Mouse (Mus musculus): ENCODE data around the gene Zmiz1. TPM values are rescaled to one million over a fixed set of nuclear protein-coding genes. Genes with fewer than 3 reads are reported as not detected.

The Zmiz1 gene
- polyA plus RNA-seq, 1 experiment, result 0.68 TPM

DNA sequence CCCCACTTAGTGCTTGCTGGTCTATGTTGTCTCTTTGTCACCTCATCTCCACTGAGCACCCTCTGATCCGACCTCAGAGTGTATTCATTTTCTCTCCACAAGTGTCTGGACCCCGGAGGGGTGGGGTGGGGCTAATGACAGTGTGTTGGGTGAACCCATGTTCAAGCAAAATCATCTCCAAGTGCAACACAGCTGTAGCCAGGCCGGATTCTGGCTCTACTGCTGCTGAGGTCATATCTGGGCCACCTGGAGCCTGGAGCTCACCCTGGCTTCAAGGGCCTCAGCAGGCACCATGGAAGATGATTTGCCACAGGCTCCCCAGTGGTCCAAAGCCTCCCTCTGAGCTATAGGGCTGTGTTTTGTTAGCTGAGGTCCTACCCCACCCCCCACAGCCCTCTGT lies 52.6 kb downstream of the Zmiz1 start:
- TF ChIP-seq TAL1 (IDR thresholded peaks at IDR 0.05; ENCODE audit: low read length) (no peak), GATA1 (IDR thresholded peaks at IDR 0.05; ENCODE audit: low read length) (no peak)
- H3K4me3 ChIP-seq (replicated peaks), result no peak overlapping the region
- peaks cover 36% of the 10 kb centered on the region for H3K4me1 ChIP-seq (ENCODE audit: control insufficient read depth)
- H3K36me3 ChIP-seq (ENCODE audit: control insufficient read depth), result peaks cover 29% of the 10 kb centered on the region
- H3K27me3 ChIP-seq (ENCODE audit: control insufficient read depth), result no peaks in the 10 kb centered on the region
- no peaks in the 10 kb centered on the region for H3K9me3 ChIP-seq (ENCODE audit: control insufficient read depth, low read length)

DNA sequence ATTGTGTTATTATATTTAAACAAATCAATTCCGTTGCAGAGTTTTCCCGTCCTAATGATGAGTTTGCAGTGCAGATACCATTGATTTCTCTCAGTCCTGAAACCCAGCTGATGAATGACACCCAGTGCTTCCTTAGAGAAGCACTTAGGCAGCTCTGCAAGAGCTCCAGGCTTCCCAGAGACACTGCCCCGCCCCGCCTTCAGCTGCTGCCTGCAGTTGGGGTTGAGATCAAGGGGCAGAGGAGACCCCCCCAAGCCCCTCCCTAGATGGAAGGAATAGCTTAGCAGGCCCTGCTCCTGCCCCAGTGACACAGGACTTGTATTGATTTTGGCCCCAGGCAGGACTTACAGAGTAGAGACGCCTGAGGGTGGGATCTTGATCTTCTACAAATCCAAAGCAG lies 53.0 kb downstream of the Zmiz1 start:
- Histone ChIP-seq H3K4me1 (ENCODE audit: control insufficient read depth) (peaks cover 40% of the 10 kb centered on the region), H3K27me3 (ENCODE audit: control insufficient read depth) (no peaks in the 10 kb centered on the region), H3K36me3 (ENCODE audit: control insufficient read depth) (peaks cover 26% of the 10 kb centered on the region), H3K4me3 (replicated peaks) (no peak overlapping the region), H3K9me3 (ENCODE audit: control insufficient read depth, low read length) (no peaks in the 10 kb centered on the region)
- TF ChIP-seq TAL1 (IDR thresholded peaks at IDR 0.05; ENCODE audit: low read length), result no peak

DNA sequence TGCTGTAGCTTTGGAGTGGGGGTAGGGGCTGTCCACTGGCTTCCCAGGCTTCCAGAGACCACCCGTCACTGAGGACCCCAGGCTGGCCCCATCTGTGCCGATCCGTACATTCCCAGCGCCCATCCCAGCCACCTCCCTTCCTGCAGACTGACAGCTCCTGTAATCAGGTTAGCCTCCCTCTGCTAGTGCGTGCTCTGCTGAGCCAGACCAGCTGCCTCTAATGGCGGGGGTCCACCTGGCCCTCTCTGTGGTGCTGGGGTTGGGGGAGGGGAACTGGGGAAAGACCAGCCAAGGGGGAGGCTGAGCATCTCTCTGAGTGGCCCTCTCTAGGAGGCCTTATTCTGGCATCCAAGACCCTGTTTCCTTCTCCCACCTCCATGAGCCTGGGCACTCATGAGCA lies 53.8 kb downstream of the Zmiz1 start:
- Histone ChIP-seq H3K36me3 (ENCODE audit: control insufficient read depth) (peaks cover 22% of the 10 kb centered on the region), H3K9me3 (ENCODE audit: control insufficient read depth, low read length) (no peaks in the 10 kb centered on the region), H3K4me3 (replicated peaks) (no peak overlapping the region), H3K27me3 (ENCODE audit: control insufficient read depth) (no peaks in the 10 kb centered on the region), H3K4me1 (ENCODE audit: control insufficient read depth) (peaks cover 48% of the 10 kb centered on the region)
- no peak for TF ChIP-seq GATA1 (IDR thresholded peaks at IDR 0.05; ENCODE audit: low read length)
- no peak for TF ChIP-seq TAL1 (IDR thresholded peaks at IDR 0.05; ENCODE audit: low read length)

DNA sequence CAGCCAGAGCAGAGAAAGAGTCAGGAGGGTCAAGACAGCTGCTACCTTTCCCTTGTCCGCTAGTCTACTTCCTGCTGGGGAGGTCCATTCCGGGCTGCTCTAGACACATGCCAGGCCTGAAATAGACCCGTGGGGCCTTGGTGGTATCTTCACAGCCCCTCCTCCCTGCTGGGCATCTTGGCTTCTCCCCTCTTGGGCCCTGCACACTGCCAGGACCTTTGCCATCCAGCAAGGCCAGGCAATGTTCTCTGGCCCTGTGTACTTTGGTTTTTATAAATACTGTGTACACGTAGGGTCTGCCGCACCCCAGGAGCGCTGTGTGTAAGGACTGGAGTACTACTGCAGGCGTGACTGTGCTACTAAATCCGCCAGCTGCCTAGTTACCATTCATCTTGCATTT lies 54.5 kb downstream of the Zmiz1 start:
- Histone ChIP-seq H3K36me3 (ENCODE audit: control insufficient read depth) (peaks cover 18% of the 10 kb centered on the region), H3K4me3 (replicated peaks) (no peak overlapping the region), H3K4me1 (ENCODE audit: control insufficient read depth) (peaks cover 46% of the 10 kb centered on the region), H3K9me3 (ENCODE audit: control insufficient read depth, low read length) (no peaks in the 10 kb centered on the region), H3K27me3 (ENCODE audit: control insufficient read depth) (no peaks in the 10 kb centered on the region)
- TF ChIP-seq TAL1 (IDR thresholded peaks at IDR 0.05; ENCODE audit: low read length), result no peak
- no peak for TF ChIP-seq GATA1 (IDR thresholded peaks at IDR 0.05; ENCODE audit: low read length)

DNA sequence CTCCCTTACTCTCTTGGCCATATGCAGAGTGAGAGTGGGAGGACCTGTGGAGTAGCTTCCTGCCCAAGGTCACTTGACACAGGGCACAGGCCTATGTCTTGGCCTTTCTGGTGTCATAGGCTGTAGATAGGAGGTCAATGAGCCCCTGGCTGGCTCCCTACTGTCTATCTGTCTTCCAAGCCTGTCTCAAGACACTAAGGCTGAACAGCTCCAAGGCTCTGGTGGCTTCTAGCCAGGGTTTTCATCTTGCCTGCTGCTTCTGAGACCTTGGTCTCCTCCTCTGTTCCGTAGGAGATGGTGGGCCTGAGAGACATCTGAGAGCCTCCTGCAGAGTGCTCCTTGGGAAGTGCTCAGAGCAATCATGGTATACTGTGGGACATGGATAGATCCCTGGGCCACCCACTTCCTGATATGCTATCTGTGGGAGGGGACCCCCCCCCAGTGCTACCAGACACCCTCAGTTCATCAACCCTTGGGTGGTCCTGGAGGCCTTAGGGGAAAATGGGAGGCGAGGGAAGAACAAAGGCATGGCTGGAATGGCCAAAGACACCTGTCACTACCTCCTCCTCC lies 56.0 kb downstream of the Zmiz1 start:
- H3K36me3 ChIP-seq (ENCODE audit: control insufficient read depth), result peaks cover 6% of the 10 kb centered on the region

DNA sequence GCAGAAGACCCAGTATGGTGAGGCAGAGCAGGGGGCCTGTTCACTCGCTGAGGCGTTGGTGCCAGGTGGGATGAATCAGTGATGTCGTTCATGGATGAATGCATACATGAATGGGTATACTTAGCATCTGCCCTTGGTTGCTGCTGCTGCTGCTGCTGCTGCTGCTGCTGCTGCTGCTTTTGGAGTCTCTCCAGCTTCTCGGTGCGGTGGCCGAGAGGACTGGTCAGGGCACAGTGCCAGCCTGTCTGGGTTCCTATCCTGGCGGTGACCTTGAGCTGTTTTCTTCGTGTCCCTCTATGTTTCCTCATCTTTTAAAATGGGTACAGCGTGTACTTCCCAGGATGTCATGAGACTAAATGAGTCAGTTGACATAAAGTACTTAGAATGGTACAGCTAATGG lies 56.9 kb downstream of the Zmiz1 start:
- Histone ChIP-seq H3K4me1 (ENCODE audit: control insufficient read depth) (peaks cover 56% of the 10 kb centered on the region), H3K27me3 (ENCODE audit: control insufficient read depth) (no peaks in the 10 kb centered on the region), H3K4me3 (replicated peaks) (no peak overlapping the region), H3K9me3 (ENCODE audit: control insufficient read depth, low read length) (no peaks in the 10 kb centered on the region), H3K36me3 (ENCODE audit: control insufficient read depth) (peaks cover 6% of the 10 kb centered on the region)
- TF ChIP-seq TAL1 (IDR thresholded peaks at IDR 0.05; ENCODE audit: low read length) (no peak), GATA1 (IDR thresholded peaks at IDR 0.05; ENCODE audit: low read length) (no peak)

More for the DNA sequence above, 56.0 kb downstream of the Zmiz1 start:
- Histone ChIP-seq H3K4me3 (replicated peaks) (no peak overlapping the region), H3K4me1 (ENCODE audit: control insufficient read depth) (peaks cover 51% of the 10 kb centered on the region), H3K27me3 (ENCODE audit: control insufficient read depth) (no peaks in the 10 kb centered on the region), H3K9me3 (ENCODE audit: control insufficient read depth, low read length) (no peaks in the 10 kb centered on the region)
- no peak for TF ChIP-seq GATA1 (IDR thresholded peaks at IDR 0.05; ENCODE audit: low read length)
- no peak for TF ChIP-seq TAL1 (IDR thresholded peaks at IDR 0.05; ENCODE audit: low read length)

DNA sequence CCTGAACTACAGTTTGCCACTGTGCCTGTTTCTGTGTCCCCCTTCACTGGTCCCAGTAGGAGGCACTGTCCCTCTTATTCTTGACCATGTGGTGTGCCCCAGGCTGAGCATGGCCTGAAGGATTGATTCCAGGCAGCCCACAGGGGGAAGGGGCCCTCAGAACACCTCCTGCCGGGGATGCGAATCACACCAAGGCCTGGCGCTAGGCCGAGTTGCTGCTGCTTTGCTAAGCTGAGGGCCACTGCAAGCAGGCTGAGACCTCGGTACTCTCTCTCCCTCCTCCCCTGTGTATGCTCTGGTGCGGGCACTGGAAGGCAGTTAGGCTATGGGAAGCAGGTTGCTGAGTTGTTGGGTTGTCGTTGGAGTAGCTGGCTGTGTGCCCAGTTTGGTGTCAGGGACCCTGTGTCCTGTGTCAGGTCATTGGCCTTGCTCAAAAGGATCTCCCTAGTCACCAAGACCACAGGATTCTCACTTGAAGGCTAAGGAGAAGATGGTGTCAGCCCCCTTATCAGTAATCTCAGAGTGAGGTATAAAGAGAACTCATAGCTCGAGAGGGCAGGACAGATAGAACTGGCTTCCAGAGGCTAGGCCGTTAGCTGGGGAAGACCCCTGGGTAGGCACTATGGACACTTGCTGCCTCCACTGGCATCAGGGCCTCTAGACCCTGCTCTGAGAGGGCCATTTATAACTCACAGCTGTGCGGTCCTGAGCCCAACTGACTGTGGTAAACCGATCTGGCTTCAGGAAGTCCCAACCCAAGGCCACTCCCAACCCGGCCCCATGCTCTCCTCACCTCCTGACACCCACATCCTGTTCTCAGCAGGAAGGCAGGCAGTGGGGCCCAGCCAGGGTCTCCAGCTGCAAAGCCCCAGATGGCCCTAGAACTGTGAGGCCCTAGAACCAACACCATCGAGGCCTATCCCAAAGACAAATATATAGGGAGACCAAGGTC lies 57.9 kb downstream of the Zmiz1 start:
- Histone ChIP-seq H3K36me3 (ENCODE audit: control insufficient read depth) (peaks cover 6% of the 10 kb centered on the region), H3K9me3 (ENCODE audit: control insufficient read depth, low read length) (no peaks in the 10 kb centered on the region), H3K4me1 (ENCODE audit: control insufficient read depth) (peaks cover 63% of the 10 kb centered on the region), H3K4me3 (replicated peaks) (no peak overlapping the region), H3K27me3 (ENCODE audit: control insufficient read depth) (no peaks in the 10 kb centered on the region)
- no peak for TF ChIP-seq TAL1 (IDR thresholded peaks at IDR 0.05; ENCODE audit: low read length)
- TF ChIP-seq GATA1 (IDR thresholded peaks at IDR 0.05; ENCODE audit: low read length), result no peak

DNA sequence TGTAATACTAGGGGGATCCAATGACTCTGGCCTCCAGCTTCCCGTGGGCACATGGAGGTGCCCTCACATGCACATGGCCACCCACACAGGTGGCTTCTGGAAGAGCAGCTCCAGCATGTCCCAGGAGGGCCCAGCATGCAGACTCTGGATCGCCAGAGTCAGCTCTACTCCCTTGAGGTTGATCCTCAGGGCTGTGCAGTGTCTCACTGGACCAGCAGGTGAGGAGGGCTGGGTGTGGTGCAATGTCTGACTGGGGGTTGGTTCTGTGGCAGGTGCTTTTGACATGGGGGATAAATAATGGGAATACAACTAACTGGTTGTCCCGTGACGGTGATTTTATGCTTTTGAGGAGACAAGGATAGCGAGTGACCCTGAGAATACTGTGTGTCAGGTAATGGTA lies 59.7 kb downstream of the Zmiz1 start:
- Histone ChIP-seq H3K4me1 (ENCODE audit: control insufficient read depth) (peaks cover 75% of the 10 kb centered on the region), H3K36me3 (ENCODE audit: control insufficient read depth) (peaks cover 11% of the 10 kb centered on the region)
- TF ChIP-seq GATA1 (IDR thresholded peaks at IDR 0.05; ENCODE audit: low read length) (no peak), TAL1 (IDR thresholded peaks at IDR 0.05; ENCODE audit: low read length) (no peak)

DNA sequence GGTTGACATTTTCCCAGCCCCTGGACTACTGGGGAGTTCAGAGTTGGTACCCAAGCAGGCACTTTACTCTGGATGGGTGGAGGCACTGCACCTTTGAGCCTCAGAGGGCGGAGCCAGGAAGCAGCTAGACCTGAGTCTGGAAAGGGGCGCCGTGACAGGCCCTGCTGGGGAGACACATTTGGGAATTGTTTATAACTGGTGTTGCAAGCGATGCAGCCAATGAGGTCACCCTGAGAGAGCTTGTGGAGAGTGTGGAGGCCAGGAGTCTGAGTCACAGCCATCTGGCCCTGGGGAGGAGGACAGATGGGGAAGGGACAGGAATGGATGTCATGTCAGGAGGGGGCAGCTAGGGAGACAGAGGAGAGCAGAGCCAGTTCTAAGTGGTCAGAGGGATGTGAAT lies 60.7 kb downstream of the Zmiz1 start:
- Histone ChIP-seq H3K27me3 (ENCODE audit: control insufficient read depth) (no peaks in the 10 kb centered on the region), H3K9me3 (ENCODE audit: control insufficient read depth, low read length) (no peaks in the 10 kb centered on the region), H3K4me3 (replicated peaks) (no peak overlapping the region), H3K36me3 (ENCODE audit: control insufficient read depth) (peaks cover 17% of the 10 kb centered on the region), H3K4me1 (ENCODE audit: control insufficient read depth) (peaks cover 84% of the 10 kb centered on the region)
- TF ChIP-seq TAL1 (IDR thresholded peaks at IDR 0.05; ENCODE audit: low read length) (no peak), GATA1 (IDR thresholded peaks at IDR 0.05; ENCODE audit: low read length) (no peak)

More for the DNA sequence above, 59.7 kb downstream of the Zmiz1 start:
- Histone ChIP-seq H3K4me3 (replicated peaks) (no peak overlapping the region), H3K9me3 (ENCODE audit: control insufficient read depth, low read length) (no peaks in the 10 kb centered on the region), H3K27me3 (ENCODE audit: control insufficient read depth) (no peaks in the 10 kb centered on the region)
